Mouse (Mus musculus) left cerebral cortex, adult 6 months (tissue): Measurements from ENCODE around the gene AC192777.2. TPM values are rescaled to one million over a fixed set of nuclear protein-coding genes. Genes with fewer than 3 reads are reported as not detected.

Experiments used
- long read RNA-seq, 2 experiments: library from polyadenylated mRNA; unstranded; transcript quantifications; one replicate each; pipeline ENCODE4 v2.0.0; 2019 to 2020
- polyA plus RNA-seq: library from polyadenylated mRNA; unstranded; fragments of <200 nt; fragmentation: Nextera tagmentation; gene quantifications from 2 replicates; pipeline ENCODE4 v1.2.3, GENCODE M21; 2021

Gene AC192777.2
- not detected in 2 replicates for polyA plus RNA-seq
- long read RNA-seq, experiment 1, result 0 reads
- long read RNA-seq, experiment 2, result 0 reads

DNA sequence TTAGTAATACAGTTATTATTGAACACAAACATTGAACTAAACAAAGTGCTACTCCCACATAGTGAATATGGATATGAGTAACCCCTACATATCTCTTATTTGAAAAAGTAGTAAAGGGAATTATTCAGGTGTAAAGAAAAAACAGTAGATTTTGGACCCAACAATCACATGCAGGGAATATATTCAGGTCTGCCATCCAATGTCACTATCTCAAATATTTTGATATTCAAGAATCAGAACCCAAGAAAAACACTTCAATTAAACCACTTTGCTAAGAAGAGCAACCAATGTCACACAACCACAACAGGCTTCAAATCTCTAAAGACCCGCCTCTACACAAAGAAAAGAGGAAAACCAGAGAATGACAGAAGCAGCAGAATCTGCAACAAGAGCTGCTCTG lies at the start of gene AC192777.2:
Gene AC192777.2 (plus strand): TSS at position 301 of the 400 bp plus-strand sequence.

Other genes with a start within 250 kb of the AC192777.2 start
- gene Esp38, start 144.9 kb upstream of the AC192777.2 start, polyA plus RNA-seq, result not detected in 2 replicates
- not detected in 2 replicates for gene Pgk2, start 113.2 kb downstream of the AC192777.2 start, polyA plus RNA-seq
- not detected in 2 replicates for gene Crisp3, start 146.8 kb downstream of the AC192777.2 start, polyA plus RNA-seq
- gene Crisp1, start 223.8 kb downstream of the AC192777.2 start, polyA plus RNA-seq, result not detected in 2 replicates